22 mouse cellular contexts compared by ENCODE assay signal in the genomic region with DNA sequence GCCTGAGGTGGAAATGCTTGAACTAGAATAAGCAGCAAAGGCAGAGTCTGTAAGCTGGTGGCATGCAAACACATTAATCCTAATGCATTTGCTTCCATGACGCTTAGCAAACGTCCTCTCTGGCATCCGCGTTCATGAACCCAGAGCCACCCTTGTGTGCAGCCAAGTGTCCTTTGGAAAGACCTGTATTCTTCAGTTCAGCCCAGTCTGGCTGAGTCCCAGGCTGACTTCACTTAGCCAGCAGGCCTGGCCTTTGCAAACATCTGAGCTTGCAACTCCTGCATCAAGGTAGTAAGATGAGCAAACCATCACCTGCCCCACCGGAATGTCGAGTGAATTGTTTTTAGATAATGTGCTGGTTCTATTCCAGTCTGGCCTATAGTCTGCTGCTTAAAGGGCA.
"Had no signal": no experiment of that assay in that cellular context is flagged by ENCODE, and none has a peak within 500 bp of the region (broad histone marks: within the 10 kb centered on the region; RNA-seq: fewer than 3 reads in every experiment).

No protein-coding gene starts in this region.

- H3K9me3 ChIP-seq: limb, embryonic 10.5 days; limb, embryonic 13.5 days; liver, embryonic 12.5 days; liver, embryonic 15.5 days; lung, embryonic 15.5 days; midbrain, embryonic 12.5 days; midbrain, embryonic 15.5 days; neural tube, embryonic 12.5 days; neural tube, embryonic 15.5 days had no signal

- H3K4me2 ChIP-seq: limb, embryonic 13.5 days; liver, embryonic 12.5 days; liver, embryonic 15.5 days; lung, embryonic 15.5 days; midbrain, embryonic 12.5 days; midbrain, embryonic 15.5 days; neural tube, embryonic 12.5 days; neural tube, embryonic 15.5 days had no signal

- H3K27ac ChIP-seq: limb, embryonic 10.5 days; limb, embryonic 13.5 days; liver, embryonic 12.5 days; liver, embryonic 15.5 days; lung, embryonic 15.5 days; midbrain, embryonic 12.5 days; midbrain, embryonic 15.5 days; neural tube, embryonic 12.5 days; neural tube, embryonic 15.5 days had no signal

- H3K4me1 ChIP-seq: limb, embryonic 13.5 days; liver, embryonic 12.5 days; liver, embryonic 15.5 days; lung, embryonic 15.5 days; midbrain, embryonic 12.5 days had no signal

- ATAC-seq: intestine, embryonic 16.5 days; liver, embryonic 12.5 days; midbrain, embryonic 15.5 days had no signal

- DNase-seq: kidney, adult 18-20 months; kidney, adult 9 months; kidney, postnatal 14 days; kidney, postnatal 4 days; layer of hippocampus, postnatal 36 days; liver; lung, adult 18-20 months; lung, postnatal 10 days; lung, postnatal 36 days; right cerebral cortex, adult 18-20 months; right cerebral cortex, postnatal 14 days; right cerebral cortex, postnatal 4 days had no signal

- H3K4me3 ChIP-seq: limb, embryonic 10.5 days; limb, embryonic 13.5 days; liver, embryonic 12.5 days; liver, embryonic 15.5 days; lung, embryonic 15.5 days; midbrain, embryonic 12.5 days; midbrain, embryonic 15.5 days; neural tube, embryonic 12.5 days; neural tube, embryonic 15.5 days had no signal

- H3K9ac ChIP-seq: limb, embryonic 13.5 days; liver, embryonic 12.5 days; liver, embryonic 15.5 days; lung, embryonic 15.5 days; midbrain, embryonic 12.5 days; midbrain, embryonic 15.5 days; neural tube, embryonic 12.5 days; neural tube, embryonic 15.5 days had no signal

- H3K36me3 ChIP-seq: limb, embryonic 10.5 days; limb, embryonic 13.5 days; liver, embryonic 12.5 days; liver, embryonic 15.5 days; lung, embryonic 15.5 days; midbrain, embryonic 12.5 days; midbrain, embryonic 15.5 days; neural tube, embryonic 12.5 days; neural tube, embryonic 15.5 days had no signal

- H3K27me3 ChIP-seq: limb, embryonic 13.5 days; liver, embryonic 12.5 days; liver, embryonic 15.5 days; lung, embryonic 15.5 days; midbrain, embryonic 12.5 days; midbrain, embryonic 15.5 days; neural tube, embryonic 12.5 days; neural tube, embryonic 15.5 days had no signal
